Mouse (Mus musculus) adrenal gland, adult 18-20 months (tissue): ENCODE measurements around the gene Lrrk1. TPM values are rescaled to one million over a fixed set of nuclear protein-coding genes. Genes with fewer than 3 reads are reported as not detected.

Experiments used
- DNase-seq, 2 experiments: peaks; one replicate each; pipeline ENCODE4 v3.0.0; 2021 to 2022; ENCODE audit warnings: low spot score in 2 of 2
- total RNA-seq, 2 experiments: library from RNA; stranded (reverse); gene quantifications; 1 replicate in 1 of 2; 2 replicates in 1 of 2; pipeline ENCODE4 v1.2.3; 2021

Lrrk1 gene
- total RNA-seq, 2 experiments from 2014 or later: 12.2 to 12.6 TPM

DNA sequence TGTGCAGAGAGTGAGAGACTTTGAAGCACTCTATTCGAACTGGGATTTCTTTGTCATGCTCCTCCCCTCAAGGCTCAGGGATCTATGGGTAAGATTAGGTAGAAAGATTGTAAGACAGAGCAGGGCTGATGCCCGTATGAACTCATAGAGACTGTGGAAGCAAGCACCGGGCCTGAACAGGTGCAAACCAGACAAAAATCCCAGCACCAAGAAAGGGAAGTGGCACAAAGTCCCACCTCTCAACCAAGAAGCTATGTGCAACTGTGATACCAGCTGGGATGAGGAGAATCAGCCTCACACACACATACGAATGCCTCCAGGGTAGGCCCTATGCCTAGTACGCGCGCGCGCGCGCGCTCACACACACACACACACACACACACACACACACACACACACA lies 2.3 kb downstream of the Lrrk1 start:
- no peak for DNase-seq

DNA sequence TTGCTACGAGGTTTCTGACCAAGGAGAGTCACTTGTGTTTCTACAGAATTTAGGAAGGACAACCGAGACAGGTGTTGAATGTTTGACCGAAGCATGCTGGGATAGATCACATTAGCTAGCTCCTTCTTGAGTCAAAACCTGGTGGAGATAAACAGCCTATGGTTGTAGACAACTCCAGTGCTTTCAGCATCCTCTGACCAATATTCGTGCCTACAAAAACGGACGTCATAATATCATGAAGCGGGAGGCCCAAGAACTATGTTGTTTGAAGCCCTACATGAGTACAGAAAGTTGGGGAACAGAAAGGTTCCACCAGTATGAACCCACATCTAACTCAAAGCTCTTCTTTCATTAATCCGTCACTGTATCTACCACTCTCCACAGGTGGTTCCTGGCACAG lies 3.3 kb downstream of the Lrrk1 start:
- no peak for DNase-seq

DNA sequence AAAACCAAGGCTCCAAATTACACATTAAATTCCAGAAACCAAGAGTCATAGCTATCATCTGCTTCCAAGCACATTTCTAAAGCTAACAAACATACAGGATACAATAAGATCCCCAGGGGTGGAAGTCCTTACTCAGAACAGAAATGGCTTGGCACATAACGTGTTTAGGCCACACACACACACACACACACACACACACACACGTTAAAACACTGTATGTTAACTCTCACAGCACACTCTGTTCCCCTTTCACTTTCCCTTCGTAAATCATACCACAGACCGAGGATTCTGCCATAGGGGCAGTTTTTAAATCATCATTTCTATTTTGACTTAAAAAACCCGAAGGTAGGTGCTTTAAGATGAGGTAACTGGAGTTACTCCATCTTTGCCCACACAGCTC lies 3.9 kb downstream of the Lrrk1 start:
- no peak for DNase-seq

DNA sequence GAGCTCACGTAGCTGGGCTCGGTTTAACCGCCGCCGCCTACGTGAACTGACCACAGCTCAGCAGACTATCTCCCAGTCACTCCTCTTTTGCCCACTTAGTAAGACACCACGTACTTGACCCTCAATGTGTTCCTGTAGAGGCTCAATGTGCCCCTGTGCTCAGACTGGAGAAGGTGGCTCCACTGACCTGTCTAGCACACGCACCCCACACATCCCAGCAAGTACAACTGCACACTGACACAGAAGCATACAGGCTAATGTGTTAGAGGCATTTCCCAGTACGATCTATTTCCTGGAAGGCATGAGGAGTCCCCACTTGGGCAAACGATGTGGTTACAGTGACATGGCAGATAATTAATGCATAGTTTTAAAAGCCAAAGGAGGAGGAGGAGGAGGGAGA lies 11.6 kb downstream of the Lrrk1 start:
- DNase-seq: no peak

DNA sequence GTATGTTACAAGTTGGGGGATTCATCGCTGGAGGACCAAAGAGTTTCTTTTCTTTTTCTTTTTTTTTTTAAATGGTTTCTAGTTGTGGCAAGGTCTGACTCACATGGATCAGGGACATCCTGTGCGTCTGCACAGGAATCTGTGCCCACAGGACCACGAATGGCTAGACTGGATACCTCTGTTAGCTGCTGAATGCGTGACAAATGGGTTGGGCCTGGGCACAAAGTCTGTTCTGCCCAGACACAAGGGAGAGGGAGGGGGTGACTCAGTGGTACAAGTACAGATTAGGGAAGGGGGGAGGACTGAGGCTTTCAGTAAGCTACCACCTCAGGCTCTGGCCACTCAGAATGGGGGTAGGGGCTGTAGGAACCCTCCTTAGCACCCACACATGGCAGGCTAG lies 12.4 kb downstream of the Lrrk1 start:
- no peak for DNase-seq

DNA sequence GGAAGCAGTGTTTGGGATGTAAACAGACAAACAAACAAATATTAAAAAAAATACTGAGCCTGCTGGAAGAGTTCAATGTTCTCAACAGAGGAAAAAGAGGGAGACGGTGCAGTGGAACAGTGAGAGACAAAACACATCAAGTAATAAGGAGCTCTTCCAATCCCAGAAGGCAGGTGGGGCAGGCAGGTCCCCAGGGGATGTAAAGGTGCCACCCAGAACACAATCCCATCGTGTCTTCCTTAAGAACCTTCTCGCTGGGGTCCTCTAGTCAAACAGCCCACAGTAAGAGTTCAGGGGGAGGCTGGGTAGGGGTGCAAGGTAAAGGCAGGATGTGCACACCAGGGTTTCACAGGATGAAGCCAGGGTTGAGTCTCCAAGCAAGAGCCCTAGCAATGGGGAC lies 14.8 kb downstream of the Lrrk1 start:
- no peak for DNase-seq

DNA sequence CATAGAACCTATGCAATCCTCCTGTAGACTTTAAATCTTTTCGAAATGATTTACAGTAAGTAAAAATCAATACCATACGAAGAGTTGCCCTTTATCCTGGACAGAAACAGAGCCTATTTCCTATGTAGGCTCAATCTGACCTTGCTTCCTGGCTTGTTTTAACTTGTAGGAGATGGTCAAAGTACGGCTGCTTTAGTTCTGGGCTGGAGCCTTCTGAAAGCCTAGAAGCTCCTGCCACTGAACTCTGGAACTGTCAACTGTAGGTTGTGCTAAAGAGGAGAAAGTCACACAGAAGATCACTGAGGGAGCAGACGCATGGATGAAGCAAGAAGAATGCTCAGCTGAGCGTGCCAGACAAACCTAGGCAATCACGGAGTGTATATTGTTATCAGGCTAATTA lies 17.2 kb downstream of the Lrrk1 start:
- DNase-seq: no peak

DNA sequence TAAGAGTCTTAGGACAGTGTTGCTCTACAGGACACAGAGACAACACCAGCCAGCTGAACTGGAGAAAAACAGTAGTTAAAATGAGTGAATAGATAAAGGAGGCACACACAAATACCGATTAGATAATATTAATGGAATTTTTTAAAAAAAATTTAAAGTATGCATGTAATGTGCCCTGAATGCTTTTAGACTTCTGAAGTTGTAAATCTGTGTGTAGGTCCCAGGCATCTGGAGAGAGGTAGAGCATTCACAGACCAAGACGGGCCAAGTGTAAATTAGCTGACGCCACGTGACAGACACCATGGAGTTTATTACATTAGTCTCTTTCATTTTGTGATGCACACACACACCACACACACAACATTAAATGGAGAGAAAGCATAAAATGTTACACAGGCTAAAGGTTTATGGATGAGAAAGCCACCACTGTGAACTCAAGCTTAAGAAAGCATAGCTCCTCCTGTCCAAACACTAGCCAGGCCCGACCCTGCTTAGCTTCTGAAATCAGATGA lies 18.2 kb downstream of the Lrrk1 start:
- no peak for DNase-seq

DNA sequence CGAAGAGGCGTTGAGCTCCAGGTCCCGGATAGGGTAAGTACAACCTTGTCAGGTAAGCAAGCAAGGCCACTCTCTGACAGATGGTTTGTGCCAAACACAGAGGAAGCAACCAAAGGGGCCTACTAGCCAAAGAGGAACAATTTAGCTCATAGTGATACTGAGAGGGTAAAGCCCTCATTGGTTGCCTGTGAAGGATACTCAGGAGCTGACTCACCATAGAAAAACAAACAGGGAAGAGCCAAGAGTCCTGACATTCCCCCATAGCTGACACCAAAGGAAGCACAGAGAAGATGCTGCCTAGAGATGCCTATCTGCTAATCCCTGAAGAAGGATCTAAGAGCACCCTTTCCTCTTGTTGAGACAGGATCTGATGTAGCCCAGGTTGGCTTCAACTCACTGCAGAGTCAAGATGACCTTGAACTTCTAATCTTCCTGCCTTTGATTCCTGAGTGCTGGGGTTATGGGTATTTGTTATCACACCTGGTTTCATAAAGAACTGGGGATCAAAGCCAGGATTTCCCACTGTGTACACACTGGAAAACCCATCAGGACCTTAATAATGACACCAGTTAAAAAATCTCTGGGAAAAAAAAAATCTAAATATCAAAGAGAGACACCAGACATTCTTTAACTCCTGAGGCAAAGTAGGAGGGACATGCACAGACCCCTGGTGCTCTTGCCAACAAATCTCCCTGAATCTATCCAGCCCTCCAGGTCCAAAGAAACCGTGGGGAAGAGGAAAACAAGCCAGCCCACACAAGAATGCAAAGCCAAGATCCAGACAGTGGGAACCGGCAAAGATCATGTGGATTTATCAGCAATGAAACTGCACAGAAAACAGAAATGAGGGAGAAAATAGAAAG lies 18.8 kb downstream of the Lrrk1 start:
- no peak for DNase-seq

DNA sequence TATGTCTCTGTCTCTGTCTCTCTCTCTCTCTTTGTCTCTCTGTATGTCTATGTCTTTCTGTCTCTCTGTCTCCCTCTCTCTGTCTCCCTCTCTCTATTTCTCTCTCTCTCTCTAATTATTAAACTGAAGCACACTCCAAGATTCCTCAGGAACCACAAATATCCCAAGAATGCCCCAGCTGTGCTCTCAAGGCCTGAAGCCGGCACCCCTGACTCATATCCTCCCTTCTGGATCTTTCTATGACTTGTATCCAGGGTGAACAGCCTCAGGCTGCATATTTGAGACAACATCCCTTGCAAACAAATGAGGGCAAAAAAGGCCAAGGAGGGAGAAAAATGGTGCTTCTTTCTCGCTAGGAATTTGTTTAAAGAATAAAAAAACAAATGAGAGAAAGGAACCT lies 22.2 kb downstream of the Lrrk1 start, which contains the start of gene Gm10974:
TSS of gene Gm10974 (plus strand) at position 2 of the 400 bp plus-strand sequence.
- DNase-seq: no peak

DNA sequence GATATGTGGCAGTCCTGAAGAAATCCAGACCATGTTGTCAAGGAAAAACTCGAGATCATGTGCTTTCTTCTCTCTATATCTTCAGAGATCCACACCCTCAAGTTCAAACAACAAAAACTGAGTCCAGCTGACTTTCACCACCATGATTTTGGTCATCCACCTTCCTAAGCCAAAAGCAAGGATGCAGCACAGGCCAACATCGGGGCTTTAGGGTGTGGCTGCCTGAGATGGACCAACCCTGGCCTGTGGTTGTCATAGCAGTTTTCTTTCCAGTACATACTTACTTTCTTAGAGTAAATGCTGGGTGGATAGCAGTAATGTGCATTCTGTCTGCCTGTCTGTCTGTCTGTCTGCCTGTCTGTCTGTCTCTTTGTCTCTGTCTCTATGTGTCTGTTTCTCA lies 22.7 kb downstream of the Lrrk1 start:
- DNase-seq: no peak

DNA sequence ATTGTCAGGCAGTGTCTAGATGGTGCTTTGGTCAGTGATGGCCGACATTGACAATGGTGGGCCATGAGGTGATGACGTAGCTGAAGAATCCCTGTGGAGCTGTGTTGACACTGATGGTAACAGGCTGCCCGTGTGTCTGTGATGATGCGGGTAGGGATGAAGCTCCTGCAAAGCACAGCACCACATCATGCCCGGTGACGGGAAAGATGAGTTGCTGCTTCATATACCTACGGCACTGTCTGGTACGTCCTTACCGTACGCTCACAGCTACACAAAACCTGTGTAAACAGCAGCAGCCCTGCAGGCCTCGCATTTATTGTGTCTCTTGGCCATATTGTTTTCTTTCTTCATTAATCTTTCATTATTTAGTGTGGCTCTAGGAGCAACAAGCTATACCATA lies 23.7 kb downstream of the Lrrk1 start:
- no peak for DNase-seq

DNA sequence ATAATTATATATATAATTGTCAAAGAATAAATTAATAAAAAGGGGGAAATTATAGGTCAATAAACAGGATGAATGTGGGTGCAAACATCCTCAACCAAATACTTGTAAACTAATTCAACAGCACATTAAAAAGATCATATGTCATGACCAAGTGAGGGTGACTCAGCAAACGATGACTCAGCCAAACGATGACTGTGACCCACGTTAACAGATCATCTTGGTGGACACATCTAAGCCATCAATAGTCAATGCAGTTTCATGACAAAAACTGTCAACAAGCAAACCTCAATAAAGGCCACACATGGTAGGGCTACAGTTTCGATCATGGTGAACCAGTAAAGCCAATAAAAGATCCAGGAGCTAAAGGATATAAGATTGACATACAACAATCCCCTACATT lies 29.1 kb downstream of the Lrrk1 start:
- no peak for DNase-seq

DNA sequence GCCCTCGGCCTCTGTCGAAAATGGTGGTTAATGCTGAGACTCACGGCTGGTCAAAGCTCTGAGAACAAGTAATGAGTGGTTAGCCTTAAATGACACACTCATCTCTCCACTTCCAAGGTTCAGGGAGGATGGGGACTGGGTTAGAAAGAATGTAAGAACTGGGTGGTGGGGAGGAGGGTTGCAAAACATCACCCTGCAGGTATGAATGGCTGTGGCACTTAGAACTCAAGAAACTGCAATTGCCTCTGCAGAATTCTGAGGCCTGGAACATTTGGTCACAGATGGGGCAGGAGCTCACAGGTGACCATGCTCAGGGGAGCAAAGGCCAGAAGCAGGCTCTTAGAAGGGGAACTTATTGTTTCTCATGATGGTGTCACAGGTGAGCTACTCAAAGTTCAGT lies 29.7 kb downstream of the Lrrk1 start:
- no peak for DNase-seq

DNA sequence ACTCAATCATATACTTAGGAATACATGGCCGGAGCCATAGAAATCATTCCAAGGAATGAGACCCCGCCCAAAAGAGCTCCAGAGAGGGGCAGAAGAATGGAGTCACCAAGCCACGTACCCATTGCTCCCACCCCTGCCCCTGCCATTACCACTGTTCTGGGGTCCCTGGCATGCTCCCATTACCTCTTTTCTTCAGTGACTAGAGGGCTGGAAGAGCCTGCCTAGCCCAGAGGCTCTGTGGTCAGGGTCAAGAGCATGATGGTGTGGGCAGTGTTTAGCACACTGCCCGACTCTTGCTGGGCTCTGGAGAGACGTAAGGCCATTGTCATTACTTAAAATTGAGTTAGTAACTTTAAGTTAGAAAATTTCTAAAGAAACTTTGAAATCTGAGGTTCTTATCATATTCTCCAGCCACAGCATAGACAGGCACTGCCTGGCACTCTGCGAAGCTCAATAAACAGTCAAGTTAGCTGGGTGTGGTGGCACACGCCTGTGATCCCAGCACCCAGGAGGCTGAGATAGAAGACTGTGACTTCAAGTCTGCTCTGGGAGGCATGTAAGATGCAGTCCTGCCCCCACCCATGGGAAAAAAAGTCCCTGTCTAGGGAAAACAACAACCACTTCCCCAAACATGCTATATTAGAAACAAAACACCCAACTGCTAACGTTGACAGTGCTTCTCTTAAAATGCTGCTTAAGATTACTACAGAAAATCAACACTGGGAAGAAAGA lies 32.2 kb downstream of the Lrrk1 start:
- DNase-seq: no peak

DNA sequence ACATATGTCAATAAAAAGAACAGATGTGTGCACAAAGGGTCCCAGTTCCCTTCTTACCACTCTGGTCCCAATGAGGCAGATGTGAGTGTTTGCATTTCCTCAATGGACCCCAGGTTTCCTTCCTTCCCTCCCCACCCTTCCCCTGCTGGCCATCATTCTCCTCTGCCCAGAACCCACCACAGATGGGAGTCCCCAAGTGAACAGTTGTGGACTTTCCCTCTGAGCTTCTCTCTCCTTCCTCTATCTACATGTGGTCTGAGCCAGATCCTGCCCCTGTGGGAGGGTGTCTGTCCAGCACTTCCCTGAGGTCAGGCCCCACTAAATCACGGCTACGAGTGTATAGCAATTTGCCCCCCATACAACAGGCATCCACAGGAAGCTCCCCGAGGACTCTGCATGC lies 33.2 kb downstream of the Lrrk1 start:
- no peak for DNase-seq

DNA sequence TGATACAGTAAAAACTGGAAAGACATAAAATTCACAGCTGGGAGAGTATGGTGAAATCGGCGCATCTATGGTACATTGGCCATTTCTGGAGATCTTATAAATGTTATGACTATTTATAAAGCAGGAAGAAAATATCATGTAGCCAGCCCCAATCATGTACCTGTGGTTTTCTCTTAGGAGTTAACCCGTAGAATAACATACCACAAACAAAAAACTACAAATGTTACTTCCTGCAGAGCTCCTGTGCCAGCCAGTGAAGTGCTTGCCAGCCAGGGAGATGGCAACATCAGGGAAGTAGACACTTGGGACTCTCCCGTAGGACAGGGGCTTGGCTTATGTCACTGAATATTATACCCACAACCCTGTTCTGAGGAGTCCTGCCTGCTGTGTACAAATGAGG lies 37.1 kb downstream of the Lrrk1 start:
- DNase-seq: no peak

DNA sequence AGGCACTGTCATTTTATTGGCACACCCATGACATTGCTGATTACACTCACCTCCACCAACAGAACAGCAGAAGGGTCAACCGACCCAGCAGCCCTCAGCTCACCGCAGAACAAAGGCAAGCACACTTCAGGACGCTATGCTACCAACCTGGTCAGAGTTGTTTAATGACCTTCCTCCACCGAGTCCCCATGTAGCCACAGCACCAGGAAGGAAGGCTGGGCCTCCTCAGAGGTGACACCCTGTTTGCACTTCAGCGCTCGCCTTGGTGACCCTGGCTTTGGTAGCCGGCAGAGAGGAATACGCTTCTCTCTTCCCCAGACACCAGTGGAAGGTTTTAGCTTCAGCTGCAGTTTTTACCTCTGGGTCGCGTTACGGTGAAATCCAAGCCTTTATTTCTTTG lies 38.5 kb downstream of the Lrrk1 start:
- no peak for DNase-seq

DNA sequence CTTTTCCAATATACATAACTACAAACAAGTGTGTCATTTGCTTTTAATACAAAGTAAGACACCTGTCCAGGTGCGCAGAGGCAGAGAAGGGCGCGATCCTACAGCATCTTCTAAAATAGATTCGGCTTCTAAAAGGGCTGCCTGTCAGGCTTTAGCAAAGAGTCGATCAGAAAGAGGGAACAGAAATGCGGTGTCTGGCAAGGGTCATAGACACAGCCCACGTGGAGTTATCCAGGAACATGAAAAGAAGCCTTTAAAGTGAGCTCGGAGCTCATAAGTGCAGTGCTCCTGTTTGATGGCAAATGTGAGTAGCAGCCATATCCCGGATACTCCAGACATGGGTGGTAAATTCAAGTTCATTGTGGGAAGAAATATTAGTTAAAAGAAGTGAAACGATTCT lies 39.6 kb downstream of the Lrrk1 start:
- no peak for DNase-seq

DNA sequence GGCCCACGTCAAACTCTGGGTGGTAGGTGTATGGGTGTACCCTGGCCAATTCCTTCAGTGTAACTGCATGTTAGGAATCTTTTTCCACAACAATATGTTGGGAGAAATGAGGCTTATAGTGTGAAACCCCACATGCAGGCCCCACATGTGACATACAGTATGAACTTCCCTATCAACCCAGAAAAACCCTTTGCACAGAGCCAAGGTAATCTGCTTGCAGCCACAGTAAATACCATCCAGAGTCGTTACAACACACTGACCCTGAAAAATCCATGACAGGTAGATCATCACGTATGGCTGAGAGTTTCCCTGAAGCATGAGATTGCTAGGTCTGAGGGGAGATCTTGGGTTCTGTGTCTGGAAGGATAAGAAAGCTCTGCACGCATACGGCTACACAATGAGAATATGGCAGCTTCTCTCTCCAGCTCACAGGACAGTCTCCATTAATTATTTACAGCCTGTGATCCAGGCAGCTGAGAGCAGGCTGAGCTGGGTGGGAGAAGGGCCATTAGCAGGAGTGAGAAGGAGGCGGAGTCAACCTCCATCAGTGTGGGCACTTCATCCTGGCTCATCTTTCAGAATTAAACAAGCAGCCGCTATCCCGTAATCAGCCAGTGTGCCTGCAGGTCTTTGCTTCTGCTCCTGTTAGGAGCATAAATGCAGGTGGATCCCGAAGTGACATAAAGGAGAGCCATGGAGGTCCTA lies 41.0 kb downstream of the Lrrk1 start:
- DNase-seq: no peak

DNA sequence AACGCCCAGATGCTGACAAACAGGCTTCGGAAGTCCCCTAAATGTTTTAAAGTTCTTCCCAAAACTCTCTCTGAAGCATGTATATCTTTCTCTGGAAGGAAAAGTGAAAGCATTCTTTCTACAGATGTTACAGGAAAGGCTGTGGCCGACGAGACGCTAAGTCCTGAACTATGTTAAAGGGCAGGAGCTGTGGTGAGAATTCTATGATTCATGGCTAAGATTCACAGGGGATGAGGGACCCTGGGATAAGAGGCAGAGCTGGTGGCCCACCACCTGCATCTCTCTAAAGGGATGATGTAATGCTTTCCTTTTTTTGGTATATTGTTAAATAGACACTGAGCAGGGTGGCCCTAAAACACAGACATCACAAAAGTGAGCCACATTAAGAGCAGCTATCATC lies 44.8 kb downstream of the Lrrk1 start:
- DNase-seq: no peak

DNA sequence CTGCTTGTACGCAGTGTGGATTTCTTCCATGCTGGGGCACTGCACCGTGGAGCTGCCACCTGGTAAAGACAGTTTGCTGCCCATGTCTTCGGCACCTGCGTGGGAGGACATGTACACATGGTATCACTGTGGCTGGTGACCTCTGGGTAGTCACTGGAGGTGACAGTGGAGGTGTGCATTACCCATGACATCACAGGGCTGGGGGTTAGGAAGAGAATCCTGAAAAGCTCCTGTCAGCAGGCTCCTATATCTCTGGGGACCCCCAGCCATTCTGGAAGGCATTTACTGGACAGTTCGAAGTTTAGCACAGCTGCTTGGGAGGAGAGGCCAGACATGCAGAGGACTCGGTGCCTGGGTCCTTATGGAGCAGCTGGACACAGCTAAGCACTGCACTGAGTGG lies 45.3 kb downstream of the Lrrk1 start:
- DNase-seq: no peak
